Mouse (Mus musculus) frontal cortex, adult (tissue): ENCODE data around the gene Fubp1.
A peak's percentile ranks its signal among the peaks of the same experiment; 100 is the strongest.

Experiments used
- ATAC-seq: cut with Nextera tagmentation; 2 replicates; pipeline ENCODE4 v1.9.2; 2017; ENCODE audit warnings: mild to moderate bottlenecking, moderate library complexity, mixed read lengths; ENCODE audit not compliant: low TSS enrichment

The Fubp1 gene

DNA sequence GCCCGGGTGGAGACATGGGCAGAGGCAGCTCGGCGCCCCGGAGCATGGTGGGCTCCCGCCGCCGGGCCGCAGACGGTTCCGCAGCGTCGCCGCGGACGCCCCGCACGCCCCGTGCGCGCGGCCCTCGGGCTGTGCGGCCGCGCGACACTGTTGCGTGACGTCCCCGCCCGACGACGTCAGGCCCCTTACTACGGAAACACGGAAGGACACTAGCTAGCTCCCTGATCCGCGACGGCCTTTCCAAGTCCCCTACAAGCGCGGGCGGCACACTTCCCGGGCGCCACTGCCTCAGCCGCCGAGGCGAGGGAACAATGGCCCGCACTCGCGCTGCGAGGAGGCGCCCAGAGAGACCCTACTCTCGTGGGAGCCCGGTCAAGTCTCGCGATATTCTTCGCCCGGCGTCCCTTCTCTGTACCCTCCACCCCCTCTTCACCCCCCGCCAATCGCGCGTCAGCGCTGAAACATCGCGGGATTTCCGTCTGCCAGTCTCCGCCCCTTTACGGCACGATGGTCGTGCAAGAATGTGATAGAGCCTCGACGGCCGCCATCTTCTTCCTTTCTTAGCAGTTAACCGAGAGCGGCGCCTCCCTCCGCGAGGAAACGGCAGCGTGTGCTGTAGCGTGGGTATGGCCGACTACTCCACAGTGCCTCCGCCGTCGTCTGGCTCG, at the start of gene Fubp1, which contains the start of gene Dnajb4:
Gene Fubp1, plus strand, starts transcription at position 456 of the 668 bp plus-strand sequence.
Gene Dnajb4, minus strand, starts transcription at position 336 of the 668 bp plus-strand sequence.
- ATAC-seq, result peak; percentile 86

DNA sequence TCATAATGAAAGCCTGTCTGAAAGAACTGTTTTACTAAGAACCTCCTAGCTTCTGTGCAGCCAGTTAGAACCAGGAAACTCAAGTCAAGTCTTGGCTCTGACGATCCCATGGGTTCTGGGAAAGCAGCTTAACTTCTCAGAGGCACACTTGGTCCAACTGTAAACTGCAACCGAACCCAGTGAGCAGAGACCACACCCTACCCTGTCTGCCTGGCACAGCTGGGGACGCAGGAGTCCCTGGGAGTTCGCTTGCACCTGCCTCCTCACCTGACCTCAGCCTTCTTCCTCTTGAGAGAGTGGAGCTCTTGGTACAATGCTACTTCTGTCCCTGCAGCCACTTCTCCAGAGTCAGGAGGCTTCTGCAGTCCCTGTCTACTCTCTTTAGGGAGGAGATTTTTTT, 49.6 kb upstream of the Fubp1 start:
- ATAC-seq, result no peak

DNA sequence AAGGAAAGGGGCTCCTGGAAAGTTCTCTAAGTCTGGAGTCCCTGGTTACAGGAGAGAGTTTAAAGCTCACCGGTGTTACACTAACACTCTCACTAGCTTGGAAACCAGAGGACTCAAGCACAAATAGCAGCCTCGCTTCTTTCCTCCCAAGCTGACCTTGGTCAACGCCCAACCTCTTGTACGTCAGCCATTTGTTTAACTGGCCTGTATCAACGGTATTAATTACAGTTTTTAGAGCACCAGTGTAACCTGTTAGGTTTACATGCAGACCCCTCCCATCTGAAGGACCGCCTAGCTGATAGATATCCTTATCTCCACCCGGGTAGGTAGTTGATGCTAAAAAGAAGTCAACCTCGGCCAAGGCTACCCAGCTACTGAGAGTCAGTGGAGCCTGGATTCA, 46.9 kb upstream of the Fubp1 start:
- no peak for ATAC-seq

DNA sequence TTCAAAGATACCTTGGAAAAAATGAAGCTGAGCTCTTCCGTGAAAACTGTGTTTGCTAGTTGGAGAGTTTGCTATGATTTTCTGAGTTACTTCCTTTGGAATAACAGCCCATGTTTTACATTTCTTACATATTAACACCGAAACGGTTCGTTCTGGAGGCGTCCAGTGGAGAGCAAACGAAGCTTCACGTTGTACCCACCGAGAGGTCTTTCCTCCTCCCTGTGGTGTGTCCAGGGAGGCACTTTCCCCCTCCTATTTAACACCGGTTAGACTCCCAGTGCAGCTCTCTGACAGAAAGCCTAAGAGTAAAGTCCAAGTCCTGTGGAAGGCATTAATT, 45.2 kb upstream of the Fubp1 start:
- ATAC-seq, result peak; percentile 15

DNA sequence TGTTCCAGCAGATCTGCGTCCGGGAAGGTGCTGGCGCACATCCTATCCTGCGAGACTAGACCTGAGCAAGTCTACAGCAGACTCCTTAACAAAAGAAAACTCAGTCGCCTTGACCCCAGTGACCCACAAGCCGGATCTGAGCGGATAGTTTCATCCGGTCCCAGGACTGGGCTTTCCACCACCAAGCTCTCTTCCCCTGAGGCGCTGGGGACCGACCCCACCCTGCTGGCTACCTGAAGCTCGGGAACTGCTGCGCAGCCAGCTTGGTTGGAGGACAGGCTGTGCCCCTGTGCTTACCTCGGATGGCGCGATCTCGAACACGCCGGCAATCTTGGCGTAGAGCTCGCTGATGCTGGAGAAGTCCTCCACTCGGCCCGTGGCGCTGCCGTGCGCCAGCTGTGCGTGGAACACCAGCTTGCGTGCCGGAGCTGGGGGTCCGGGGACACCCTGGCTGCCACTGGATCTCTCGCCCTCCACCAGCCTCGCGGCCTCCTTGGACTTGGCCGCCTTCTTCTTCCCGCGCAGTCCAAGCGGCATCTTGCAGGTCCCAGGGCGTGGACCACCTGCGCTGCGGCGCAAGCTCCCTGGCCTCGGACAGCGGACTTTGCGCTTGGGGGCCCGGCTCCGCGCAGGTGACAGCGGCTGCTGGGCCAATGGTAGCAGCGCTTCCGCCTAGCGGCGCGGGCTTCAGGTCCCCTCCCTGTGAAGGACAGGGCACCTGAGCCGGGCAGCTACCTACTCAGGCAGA, 44.7 kb upstream of the Fubp1 start:
- peak; percentile 72 for ATAC-seq

DNA sequence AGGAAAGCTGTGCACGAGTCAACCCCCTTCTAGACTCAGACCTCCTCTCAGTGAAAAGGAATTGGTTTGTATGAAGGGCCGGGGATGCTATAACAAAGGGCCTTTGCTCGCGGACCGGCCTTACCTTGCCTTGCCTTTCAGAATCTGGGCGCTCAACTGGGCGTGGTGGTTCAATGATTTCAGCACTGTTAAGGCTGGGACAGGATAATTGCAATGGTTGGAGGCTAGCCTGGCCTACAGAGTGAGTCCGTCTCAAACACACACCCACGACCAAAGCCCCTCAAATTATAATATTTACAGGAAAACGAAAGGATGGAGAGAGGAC, 44.2 kb upstream of the Fubp1 start, which contains the start of gene Gipc2:
Gene Gipc2, minus strand, starts transcription at position 132 of the 325 bp plus-strand sequence.
- ATAC-seq, result peak; percentile 39

DNA sequence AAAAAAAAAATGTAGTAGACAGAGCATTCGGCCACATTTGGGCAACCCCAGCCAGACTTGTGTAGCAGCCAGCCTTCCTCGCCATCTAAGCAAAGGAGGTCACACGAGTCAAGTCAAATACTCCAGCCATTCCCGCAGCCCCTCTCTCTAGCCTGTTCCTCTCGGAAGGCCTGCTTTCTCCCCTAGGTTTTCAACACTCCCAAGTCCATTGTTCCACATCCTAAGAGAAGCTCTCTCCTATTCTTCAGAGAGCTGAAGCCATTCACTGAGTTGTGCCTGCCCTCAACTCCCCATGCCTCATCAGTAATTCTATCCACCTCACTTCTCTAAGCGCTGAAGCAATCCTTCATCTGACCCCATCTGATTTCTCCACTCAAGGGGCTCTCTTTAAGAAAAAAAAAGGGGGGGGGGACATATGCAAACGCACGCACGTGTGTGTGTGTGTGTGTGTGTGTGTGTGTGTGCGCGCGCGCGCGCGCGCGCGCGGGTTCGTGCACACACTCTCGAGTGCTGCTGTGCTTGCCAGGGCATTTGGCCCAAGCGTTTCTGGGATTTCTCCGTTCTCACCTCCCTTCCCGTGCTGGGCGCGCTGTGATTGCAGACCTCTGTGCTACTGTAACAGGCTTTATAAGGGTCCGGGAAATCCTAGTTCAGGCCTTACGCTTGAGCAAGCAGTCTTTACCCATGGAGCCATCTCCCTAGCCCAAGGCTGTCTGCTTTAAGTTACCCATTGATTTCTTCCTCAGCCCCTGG, 43.3 kb upstream of the Fubp1 start:
- ATAC-seq, result peak; percentile 31; the same call in 1 of the 2 replicates

DNA sequence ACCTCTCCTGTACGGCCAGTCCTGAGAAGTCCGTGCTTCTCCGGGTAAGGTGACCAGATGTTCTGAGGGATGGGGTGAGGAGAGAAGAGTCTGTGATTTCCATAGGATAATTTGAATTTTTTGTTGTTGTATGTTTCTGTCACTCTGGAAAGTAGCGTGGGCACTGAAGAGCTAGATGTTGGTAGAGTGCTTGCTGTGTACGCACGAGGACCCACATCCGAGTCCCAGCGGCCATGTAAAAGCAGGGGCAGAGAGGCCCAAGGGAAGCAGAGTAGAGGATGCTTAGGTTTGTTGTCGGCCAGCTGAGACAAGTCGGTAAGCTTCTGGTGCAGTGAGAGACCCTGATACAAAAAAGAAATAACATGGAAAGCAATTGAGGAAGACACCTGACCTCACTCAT, 42.2 kb upstream of the Fubp1 start:
- no peak for ATAC-seq

DNA sequence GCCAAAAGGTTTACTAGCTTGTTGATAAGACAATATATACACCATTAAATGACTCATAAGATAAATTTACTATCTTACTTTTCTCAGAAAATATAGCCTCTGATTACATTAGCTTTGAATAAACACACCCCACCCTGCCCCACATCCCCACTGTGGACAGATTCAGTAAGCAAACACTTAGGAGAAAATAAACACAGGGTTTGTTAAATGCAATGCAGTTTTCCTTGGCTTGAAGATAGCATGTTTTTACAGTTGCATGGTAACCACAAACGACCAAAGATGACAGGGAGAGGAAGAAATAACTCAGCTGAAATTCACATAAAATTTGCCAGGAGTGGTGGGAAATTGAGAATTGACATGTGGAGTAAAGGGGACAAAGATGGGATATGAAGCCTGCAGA, 39.8 kb upstream of the Fubp1 start:
- no peak for ATAC-seq

DNA sequence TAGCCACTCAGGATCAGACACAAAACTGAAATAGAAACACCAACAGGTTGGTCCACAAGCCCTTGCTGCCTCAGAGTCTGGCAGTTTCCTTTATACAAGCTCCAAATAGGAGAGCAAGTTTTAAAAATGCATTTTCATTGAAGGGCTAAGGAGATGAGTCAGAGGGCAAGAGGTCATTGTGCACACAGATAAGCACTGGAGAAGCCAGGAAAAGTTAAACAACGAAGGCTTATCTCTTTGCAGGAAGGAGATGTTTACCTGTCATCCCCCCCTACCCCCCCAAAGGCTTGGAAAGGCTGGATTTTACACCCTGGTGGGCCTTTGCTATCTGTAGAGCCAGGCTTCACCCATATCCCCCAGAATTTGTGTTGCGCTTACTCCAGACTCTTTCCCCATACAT, 39.0 kb upstream of the Fubp1 start:
- ATAC-seq, result no peak

DNA sequence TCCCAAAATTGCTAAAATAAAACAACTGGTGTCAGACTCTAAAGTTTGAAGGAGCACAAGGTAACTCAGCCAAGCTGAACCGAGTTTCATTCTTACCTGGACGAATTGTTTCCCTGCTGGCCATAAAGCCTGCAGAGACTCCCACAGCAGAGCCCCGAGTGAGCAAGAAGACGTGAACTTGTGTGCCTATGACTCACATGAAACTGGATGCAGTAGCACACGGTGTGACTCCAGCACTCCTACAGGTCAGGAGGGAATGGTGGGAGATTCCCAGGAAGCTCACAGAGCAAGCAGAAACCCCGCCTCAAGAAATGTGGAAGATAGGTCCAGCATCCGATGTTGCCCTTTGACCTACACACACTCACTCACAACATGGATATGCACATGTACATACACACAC, 38.4 kb upstream of the Fubp1 start:
- no peak for ATAC-seq

DNA sequence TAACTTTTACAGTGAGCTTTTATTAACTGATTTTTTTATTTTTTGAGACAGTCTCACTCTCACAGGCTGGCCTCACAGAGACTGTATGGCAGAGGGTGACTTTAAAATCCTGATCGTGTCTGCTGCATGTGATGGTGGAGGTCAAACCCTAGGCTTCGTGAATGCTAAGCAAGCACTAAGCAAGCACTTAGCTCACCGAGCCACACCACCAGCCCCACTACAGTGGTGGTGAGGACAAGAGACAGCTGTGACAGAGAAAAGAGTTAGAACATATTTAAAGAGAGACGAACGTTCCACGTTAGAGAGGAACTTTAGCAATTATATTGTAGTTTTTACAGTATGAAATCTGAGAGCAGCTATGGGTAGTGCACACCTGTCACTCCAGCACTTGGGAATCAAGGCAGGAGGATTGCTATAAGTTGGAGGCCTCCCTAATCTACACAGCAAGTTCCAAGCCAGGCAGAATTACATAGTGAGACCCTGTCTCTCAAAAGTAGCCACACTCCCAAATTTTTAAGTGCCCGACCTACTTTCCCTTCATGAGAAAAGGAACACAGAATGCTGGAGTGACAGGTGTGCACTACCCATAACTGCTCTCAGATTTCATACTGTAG, 37.8 kb upstream of the Fubp1 start:
- ATAC-seq, result no peak

DNA sequence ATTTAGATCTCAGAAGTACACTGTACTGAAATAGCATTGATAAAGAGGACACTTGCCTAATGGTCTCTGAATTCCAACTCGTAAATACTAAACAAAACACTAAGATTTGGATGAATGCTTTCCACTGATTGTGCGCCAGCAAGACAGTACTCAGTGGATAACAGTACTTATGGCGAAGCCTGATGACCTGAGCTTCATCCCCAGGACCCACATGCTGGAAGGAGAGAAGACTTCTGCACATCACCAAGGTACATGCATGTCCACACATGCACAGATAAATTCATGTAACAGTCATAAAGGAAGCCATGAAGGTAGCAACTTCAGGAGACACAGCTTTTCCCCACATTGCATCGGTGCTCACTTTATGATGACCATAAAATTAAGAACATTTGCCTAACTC, 31.4 kb upstream of the Fubp1 start:
- no peak for ATAC-seq

DNA sequence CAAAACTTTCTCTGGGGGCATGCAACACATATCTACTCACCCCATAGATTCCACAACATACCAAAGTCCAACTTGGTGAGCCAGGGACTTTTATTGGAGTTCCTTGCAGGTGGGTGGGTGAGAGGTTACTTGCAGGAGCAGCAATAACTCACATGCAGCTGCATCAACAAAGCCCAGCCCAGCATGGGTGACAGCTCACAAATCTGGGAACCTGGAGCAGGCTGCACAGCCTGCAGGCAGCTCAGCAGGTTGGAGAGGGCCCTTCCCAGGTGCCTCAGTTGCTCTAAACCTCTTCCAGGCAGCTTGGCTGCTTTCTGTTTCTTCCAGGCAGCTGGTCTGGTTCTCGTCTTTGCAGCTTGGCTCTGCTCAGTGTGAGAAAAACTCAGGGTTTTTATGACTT, 30.9 kb upstream of the Fubp1 start:
- ATAC-seq, result no peak

DNA sequence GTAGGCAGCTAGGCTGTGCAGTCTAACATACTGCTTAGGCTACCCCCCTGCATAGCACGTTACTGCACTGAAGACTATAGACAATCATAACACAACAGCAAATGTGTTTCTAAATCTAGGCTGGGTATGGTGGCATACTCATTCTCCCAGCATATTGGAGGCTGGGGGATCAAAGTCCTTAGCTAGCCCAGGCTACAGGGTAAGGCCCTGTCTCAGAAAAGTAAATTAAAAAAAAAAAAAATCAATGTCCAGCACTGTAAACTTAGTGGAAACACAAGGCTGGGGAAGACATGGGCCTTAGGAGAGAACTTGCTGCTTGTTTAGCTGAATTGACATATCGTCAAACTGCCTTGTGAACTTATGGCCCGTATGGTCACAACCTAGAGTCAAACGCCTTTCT, 29.6 kb upstream of the Fubp1 start:
- ATAC-seq, result no peak

DNA sequence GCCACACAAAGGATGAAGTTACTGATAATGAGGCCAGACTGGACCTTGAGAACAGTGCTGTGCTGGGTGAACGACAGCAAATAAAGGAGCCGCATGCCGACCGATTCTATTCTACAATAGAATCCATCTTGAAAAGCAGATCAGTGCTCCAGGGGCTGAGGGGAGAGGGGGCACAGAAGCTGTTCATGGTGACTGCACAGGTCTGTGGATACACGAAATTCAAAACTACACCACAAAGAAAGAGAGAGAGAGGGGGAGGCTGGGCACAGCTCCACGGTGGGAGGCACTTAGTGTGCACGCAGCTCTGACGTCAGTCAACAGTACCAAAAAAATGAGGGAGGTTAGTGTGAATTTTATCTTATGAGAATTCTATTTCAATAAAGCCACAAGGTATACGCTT, 26.7 kb upstream of the Fubp1 start:
- no peak for ATAC-seq

DNA sequence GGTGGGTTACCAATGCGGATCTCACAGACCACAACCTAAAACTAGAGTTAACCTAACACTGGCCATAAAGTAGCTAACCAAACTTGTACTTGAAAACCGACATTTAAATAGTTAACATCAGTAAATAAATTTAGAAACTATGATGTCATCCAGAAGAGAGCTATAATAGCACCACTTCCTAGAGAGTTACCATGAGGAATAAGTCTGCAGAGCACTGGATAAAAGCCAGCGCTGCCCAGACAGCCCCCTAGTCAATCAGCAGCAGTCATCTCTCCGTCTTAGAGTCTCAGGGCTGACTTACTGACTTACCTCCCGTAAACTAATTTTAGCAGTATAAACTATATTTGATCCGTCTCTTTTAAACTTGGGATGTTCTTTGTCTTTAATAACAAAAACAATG, 24.1 kb upstream of the Fubp1 start:
- no peak for ATAC-seq

DNA sequence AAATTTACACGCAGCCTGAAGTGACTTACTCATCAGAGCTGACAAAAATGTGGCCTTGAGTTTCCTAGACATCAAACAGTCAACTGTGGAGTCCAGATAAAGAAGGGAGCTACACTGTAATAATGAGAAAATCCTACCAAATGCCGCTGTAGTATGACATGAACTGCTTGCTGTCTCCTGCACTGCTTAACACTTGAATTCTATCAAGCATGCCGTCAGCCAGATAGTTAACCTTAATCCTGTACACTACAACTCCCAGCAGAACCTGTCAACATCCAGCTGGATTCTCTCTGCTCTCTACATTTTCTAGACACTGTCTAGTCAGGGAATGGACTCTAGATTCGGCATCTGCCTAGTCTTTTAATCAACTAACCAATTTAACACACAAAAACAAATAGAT, 20.9 kb upstream of the Fubp1 start:
- ATAC-seq, result no peak

DNA sequence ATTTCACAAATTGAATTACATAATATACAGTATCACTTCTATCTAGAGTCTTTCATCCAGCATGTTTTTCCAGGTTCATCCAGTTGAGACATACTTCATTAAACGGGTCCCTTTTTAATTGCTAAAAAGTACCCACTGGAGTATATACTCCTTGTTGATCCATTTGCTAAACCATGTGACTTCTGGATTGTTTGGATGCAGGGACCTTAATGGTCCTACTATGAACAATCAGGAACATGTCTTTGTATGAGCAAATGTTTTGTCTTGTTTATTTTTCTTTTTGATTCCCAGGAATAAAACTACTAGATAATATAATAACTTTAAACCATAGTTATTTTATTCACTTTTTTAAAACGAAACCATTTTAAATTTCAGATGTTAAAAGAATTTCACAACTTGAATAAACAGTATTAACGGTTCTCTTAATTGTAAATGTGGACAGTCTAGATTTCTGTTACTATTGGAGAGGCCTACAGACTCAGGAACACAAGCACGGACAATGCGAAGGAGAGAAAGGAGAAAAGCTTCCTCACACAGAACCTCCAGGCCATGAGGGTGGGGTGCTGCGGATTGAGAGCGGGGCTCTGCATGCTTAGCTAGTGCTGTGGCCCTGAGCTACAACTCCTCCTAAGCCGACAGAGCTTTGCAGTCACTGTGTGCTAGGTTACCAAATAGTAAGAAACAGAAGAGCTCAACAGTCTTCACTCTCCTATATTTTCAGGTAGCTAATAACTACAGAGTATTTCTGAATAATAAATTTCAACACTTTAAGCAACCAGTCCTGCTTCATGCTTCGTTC, 19.3 kb upstream of the Fubp1 start:
- no peak for ATAC-seq

DNA sequence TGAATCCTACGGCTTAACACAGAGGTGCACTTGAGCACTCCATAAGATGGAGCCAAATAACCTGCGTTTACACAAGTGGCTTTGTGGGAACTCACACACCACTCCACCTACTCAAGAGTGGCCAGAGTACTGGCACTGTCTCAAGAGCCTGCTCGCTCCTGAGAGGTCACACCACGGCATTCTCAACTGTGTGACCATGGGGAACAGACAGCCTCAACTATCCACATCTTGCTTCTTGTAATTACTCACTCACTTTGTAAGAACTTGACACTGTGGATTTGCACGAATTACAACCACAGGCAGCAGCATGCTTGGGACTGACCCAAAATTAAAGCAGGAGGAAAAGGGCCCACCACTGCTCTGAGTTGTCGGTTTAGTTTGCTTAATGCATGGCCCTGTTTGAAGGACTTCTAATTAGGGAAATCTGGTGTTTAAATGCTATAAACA, 18.4 kb upstream of the Fubp1 start:
- ATAC-seq, result 0 out of 2 replicates have a peak, but pooled peaks have one; percentile 3

DNA sequence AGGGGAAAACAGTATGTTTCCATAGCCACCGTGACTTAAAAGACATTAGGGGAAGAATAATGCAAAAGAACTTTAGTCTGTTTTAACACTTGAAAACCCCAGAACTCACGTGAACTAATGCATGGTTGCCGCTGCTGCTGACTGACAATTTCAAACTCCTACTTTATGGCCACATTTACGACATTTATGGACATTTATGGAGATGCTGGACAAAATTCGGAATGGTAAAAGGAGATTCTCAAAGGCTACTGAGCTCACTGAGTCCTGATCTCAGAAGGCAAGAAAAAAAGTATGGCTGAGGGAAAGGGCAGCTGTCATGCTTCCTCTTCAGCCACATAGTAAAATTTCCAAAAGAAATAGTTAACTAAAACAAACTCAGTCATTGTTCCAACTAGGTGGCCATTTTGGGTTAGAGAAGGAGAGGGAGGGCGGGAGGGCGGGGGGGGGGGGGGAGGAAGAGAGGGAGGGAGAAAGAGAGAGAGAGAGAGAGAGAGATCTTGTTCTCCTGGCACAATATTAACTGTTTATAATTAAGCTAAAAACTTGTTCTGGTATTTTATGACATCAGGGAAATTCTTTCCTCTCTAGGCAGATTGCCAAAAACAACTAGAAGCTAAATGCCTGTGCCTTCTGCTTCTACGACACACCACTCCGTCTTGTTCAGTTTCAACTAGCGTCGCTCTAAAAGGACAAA, 17.8 kb upstream of the Fubp1 start:
- ATAC-seq, result no peak
